Mouse (Mus musculus): ENCODE measurements around the gene Arhgef26.

DNA sequence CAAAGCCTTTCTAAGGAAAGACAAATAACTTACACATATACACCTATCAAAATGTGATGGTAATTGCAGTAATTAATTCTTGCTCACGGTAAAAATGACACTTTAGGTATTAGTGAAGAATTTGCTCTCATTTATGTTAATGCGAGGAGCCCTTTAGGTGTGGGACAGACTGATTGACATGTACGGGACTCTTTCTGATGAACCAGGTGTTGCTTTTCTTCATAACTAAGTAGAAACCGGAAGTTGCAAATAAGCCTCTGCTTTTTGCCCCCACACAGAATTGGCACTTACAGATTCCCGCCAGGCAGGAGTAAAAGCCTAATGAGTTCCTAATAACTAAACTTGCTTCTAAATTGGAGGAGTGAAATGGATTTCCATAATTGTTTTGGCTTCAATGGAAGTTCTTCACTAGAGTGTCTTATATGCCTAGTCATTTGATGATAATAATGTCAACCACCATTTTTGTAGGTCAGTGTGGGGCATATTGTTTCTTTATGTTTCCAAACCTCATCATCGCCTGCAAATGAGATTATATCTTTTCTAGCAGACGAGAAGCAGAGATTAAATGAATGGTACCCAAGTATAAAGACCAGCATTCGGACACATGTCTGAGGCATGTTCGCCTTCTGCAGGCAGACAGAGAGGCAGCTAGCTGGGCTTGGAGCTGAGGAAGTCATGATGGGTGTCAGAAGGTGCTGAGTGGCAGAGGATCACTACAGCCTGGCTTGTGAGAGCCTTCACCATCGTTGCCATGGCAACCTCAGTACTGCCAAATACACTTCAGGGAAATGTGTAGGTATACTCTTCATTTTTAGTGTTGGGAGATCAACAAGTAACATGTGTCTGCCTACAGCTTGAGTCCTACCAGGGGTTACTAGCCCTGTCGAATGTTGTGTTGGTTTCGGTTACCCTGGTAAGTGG lies 61.9 kb downstream of the Arhgef26 start:
- TF ChIP-seq POLR2A (IDR thresholded peaks at IDR 0.05; ENCODE audit: borderline replicate concordance, extremely low read depth, insufficient read depth, insufficient read length, poor library complexity, severe bottlenecking) (no peak), CTCF (IDR thresholded peaks at IDR 0.05; ENCODE audit: borderline replicate concordance, extremely low read depth, insufficient read depth, insufficient read length) (no peak)

All from brain, embryonic 14.5 days (tissue).